Mouse (Mus musculus): ENCODE results near the gene Nup62cl.
A peak's percentile ranks its signal among the peaks of the same experiment; 100 is the strongest.

Gene Nup62cl

DNA sequence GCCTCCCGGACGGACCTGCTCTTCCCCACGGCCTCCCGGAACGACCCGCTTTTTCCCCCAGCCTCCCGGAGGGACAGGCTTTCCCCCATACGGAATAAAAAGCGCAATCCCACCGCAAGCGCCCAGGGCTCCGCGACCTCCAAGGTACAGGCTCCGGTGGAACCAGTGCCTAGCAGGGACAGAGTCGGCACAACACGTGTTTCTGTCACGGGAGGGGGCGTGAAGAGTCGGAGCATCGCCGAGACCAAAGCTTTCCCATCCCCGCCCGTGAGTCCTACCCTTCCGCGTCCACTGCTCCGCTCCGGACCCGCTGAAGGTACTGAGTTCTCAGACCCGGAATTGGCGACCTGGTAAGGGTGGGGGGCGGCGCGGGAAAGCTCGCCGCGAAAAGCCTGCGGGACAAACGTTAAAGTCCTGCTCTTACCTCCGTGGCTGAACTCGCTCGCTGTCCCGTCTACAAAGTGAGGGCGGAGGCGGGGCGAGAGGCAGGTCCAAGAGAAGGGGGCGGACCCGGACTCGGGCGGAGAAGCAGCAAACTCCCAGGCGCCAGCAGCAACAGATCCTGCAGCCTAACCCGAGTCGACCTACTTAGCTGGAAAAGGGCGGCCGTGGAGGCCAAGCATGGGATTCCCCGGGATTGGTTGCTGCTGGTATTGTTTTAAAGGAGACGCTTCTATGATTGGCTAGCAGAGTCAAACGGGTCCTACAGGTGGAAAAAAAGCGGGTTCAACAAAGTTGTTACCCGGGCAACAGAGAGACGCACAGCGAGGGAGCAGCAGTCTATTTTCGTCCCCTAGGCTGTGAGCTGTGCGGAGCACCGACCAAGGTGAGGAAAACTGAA lies at the start of gene Nup62cl, which contains the start of gene Pih1h3b:
TSS of gene Nup62cl (minus strand) at position 578 of the 841 bp plus-strand sequence.
TSS of gene Pih1h3b (plus strand) at position 745 of the 841 bp plus-strand sequence.
- peak; percentile 2 for DNase-seq

DNA sequence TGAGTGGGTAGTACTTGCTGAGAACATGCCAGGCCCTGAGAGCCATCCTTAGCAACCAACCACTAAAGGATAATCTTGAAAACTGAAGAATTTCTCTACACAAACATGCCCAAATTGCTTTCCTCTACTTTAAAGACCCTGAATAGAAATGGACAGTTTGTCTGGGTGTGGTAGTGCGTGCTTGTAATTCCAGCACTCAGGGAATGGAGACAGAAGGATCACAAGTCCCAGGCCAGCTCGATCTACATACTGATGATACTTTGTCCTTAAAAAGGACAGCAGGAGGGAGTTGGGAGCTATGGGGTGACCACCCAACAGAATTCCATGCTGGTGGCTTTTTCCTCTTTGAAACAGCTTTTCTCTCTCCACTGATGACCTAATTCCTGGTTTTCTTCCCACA lies 31.6 kb upstream of the Nup62cl start:
- no peak for DNase-seq

DNA sequence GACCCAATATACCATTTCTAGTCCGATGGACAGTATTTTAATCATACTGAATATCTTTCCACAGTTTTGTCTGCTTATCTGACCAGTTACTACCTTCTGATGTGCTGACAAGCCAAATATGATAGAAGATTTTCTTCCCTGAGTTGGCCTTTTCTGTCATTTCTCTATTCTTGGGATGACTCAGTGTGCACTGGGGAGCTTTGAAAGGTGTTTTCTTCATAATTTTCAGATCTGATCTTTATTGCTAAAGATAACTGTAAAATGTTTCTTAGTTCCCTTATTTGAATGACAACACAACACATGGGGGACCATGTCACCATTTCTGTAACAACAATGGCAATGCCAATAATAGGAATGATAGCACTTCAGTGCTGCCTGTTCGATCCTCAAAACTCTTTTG lies 20.0 kb upstream of the Nup62cl start:
- no peak for DNase-seq

DNA sequence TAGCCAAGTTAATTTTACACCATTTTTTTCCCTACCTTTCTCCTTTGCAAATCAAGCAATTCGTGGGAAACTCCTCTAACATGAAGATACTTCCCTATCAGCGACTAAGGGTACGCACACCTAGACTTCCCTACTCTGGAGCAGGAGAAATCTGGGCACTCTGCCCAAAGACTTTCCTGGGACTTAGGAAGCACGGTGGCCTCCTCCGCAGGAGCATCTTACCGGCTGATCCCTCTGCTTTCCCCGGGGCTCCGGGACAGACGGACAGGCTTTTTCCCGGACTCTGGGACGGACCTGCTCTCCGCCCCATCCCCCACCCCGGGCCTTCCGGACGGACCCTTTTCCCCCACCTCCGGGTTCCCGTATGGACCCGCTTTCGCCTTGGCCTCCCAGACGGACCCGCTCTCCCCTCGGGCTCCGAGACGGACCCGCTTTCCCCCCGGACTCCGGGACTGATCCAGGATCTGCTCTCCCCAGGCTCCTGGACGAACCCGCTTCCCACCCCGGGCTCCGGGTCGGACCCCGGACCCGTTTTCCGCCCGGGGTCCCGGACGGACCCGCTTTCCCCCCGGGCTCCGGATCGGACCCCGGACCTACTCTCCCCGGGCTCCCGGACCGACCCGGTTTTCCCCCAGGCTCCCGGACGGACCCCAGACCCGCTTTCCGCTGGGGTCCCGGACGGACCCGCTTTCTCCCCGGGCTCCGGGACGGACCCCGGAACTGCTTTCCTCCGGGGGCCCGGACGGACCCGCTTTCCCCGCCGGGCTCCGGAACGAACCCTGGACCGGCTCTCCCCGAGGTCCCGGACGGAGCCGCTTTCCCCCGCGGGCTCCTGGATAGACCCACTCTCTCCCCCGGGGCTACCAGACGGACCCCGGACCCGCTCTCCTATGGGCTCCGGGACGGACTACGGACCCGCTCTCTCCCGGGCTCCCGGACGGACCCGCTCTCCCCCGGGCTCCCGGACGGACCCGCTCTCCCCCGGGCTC lies 1.3 kb downstream of the Nup62cl start:
- DNase-seq, result no peak

DNA sequence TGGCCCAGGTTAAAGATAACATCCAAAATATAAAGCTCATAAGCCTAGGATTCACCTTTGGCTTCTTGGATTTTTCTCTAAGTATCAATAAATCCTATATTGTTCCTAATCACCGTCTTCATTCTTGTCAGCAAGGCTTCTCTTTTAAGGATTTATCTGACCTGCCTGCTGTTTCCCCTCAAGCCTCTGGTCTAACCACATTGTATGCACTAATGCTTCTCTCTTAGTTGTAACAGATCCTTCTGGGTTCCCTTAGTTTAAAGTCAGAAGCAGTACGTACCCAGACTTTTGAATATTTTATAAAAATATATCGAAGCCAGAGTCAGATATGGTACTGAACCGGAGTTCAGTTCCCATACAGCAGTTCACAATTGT lies 63.8 kb downstream of the Nup62cl start:
- DNase-seq, result no peak

DNA sequence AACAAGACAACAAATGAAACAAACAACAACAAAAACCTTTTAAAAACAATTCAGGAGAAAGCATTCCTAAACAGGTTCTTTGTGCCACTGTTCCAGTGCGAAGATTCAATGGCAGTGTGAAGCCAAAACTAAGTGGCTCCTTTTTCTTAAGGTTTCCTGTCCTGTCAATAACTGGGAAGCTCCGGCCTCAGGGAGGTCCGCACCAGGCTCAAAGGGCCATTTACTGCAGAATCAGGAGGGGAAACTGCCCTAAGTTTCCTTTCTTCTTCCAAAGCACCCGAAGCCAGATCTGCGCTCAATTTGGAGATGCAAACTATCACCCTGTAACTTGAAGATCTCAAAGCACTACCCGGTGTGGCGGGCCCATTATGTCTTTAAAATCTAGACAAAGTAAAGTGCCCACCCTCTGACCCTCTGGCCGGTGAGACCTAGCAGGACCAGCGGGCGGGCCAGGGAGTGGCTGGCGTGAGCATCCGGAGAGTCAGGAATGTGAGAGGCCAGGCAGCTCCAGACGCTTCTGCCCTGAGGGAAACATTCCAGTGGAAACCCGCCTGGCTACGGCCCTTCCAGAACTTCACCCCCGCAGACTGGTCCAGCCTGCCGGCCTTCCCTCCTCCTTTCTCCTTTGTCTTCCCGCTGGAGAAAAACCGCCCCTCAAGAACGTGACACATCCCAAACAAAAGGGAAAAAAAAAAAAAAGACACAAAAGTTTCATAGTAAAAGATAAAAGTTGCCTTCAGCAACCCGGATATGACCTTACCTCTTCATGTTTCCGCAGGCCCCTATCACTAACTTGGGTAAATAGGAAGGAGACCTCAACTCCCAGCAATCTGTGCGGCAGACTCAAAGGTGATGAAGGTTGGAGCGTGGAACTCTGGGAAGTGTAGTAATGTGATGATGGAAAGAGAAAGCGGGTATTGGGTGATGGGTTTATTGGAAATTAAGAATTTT lies 64.5 kb downstream of the Nup62cl start, which contains the start of gene Rbm41:
TSS of gene Rbm41 (minus strand) at position 856 of the 951 bp plus-strand sequence.
- DNase-seq, result peak; percentile 76

DNA sequence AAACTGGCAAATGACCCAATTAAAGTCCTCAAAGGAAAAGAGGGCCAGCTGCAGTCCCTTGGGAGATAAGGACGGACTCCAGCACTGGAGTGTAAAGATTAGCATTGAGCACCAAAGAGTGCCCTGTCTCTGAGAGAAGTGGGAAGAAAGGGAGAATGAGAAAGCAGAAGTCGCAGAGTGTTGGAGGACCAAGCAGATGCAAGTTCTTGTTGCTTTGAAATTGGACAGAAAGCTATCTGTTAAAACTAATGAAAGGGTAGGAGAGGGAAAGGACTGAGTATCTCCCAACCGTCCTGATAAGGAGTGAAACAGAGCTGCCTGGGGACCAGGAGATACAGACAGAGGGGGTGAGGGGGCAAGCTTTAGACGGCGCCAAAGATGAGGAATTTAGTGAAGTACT lies 80.4 kb downstream of the Nup62cl start:
- no peak for DNase-seq
